Mouse (Mus musculus): ENCODE measurements at regions not wholly inside any gene's neighbourhood (a gene's known extent, or its start where the extent isn't known, plus 50 kb on each side); places are given as distances from the start of the nearest gene placed in this dataset.

GRCm38 (mm10) chr1:45653248-45653647 is 141.7 kb upstream of the Wdr75 start:
- Histone ChIP-seq H3K4me3 (no peak overlapping the region), H3K9me3 (no peaks in the 10 kb centered on the region), H3K4me1 (no peaks in the 10 kb centered on the region), H3K4me2 (no peak overlapping the region), H3K36me3 (replicated peaks) (no peaks in the 10 kb centered on the region), H3K27me3 (replicated peaks) (no peaks in the 10 kb centered on the region), H3K27ac (no peak overlapping the region), H3K9ac (no peak overlapping the region)
- ATAC-seq (replicated peaks) = no peak
- WGBS = 94% methylated on average over 3 of the region's 3 CpGs

- WGBS = 82% methylated on average over 3 of the region's 3 CpGs
- H3K4me3 ChIP-seq = no peak overlapping the region
- no peaks in the 10 kb centered on the region for H3K4me1 ChIP-seq
- no peak overlapping the region for H3K27ac ChIP-seq
- no peak for ATAC-seq (replicated peaks)
- H3K4me2 ChIP-seq = no peak overlapping the region
- no peak overlapping the region for H3K9ac ChIP-seq
- H3K27me3 ChIP-seq (replicated peaks) = no peaks in the 10 kb centered on the region
- no peaks in the 10 kb centered on the region for H3K36me3 ChIP-seq (replicated peaks)
- no peaks in the 10 kb centered on the region for H3K9me3 ChIP-seq
Observed at GRCm38 (mm10) chr1:45663882-45664520, 131.0 kb upstream of the Wdr75 start.

GRCm38 (mm10) chr1:45672443-45673156 is 122.4 kb upstream of the Wdr75 start:
- H3K27me3 ChIP-seq (replicated peaks) = no peaks in the 10 kb centered on the region
- H3K9ac ChIP-seq = no peak overlapping the region
- H3K9me3 ChIP-seq = no peaks in the 10 kb centered on the region
- no peaks in the 10 kb centered on the region for H3K36me3 ChIP-seq (replicated peaks)
- H3K4me3 ChIP-seq = no peak overlapping the region
- H3K27ac ChIP-seq = no peak overlapping the region
- H3K4me1 ChIP-seq = no peaks in the 10 kb centered on the region
- 61% methylated on average over 5 of the region's 5 CpGs for WGBS
- no peak overlapping the region for H3K4me2 ChIP-seq
- ATAC-seq (replicated peaks) = peak; percentile 83

- WGBS = 85% methylated on average over 5 of the region's 5 CpGs
- Histone ChIP-seq H3K27ac (no peak overlapping the region), H3K36me3 (replicated peaks) (no peaks in the 10 kb centered on the region), H3K9ac (no peak overlapping the region), H3K4me1 (no peaks in the 10 kb centered on the region), H3K4me2 (no peak overlapping the region), H3K27me3 (replicated peaks) (no peaks in the 10 kb centered on the region), H3K4me3 (no peak overlapping the region), H3K9me3 (no peaks in the 10 kb centered on the region)
- no peak for ATAC-seq (replicated peaks)
Observed at GRCm38 (mm10) chr1:45675771-45676439, 119.1 kb upstream of the Wdr75 start.

DNA sequence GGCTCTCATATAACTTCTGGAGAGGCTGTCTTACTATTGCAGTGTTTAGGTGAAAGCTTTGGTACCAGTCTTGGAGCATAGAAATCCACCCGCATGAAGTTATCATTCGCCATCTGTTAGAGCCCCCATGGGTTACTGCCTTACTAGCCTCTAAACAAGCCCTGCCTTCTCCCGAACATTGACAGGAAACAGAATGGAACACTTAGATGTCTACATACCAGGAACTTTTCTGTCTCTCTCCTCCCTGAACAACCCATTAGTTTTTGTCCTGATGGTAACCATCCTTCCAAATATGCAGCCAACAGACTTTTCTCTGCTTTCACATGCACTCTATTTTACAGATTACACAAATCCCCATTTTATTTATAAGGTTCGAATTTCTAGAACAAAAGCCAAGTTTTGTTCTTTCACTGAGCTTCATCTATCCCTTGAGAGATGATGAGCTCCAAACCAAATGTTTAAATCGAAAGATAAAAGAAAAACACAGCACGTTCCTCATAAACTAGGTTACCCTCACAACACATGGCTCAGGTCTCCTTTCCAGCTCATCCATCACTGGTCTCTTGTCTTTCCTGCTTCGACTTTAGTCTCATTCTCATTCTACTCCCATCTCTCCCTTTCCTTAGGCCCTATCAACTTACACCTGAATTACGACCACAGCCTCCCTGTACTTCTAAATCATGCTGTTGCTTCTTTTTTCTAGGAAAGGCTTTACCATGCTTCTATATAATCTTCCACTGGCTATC is 114.8 kb upstream of the Wdr75 start:
- WGBS = 83% methylated on average over 8 of the region's 8 CpGs
- Histone ChIP-seq H3K4me1 (no peaks in the 10 kb centered on the region), H3K27ac (no peak overlapping the region), H3K27me3 (replicated peaks) (no peaks in the 10 kb centered on the region), H3K9ac (no peak overlapping the region), H3K4me2 (no peak overlapping the region), H3K9me3 (no peaks in the 10 kb centered on the region), H3K36me3 (replicated peaks) (no peaks in the 10 kb centered on the region), H3K4me3 (no peak overlapping the region)
- ATAC-seq (replicated peaks) = no peak

- no peak for ATAC-seq (replicated peaks)
- WGBS = 67% methylated on average over 1 of the region's 1 CpGs
Observed at GRCm38 (mm10) chr1:45700893-45701292, 94.1 kb upstream of the Wdr75 start.

DNA sequence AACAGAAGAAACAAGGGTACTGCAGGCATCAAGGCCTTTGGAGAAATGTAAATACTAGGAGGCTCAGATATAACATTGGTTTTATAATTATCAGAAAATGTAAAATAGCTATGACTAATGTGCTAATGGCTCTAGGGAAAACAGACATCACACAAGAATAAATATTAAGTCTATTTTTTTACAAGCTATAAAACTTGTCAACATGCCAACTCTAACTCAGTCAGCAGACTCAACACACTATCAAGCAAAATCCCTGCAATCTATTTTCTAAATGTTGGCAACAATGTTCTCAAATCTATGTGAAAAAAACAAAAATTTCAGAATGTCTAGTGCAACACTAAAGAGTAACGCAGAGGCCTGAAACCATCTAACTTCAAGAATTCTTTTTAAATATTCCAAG is 93.5 kb upstream of the Wdr75 start:
- 96% methylated on average over 1 of the region's 1 CpGs for WGBS
- Histone ChIP-seq H3K9ac (no peak overlapping the region), H3K27ac (no peak overlapping the region), H3K4me2 (no peak overlapping the region), H3K4me1 (no peaks in the 10 kb centered on the region), H3K36me3 (replicated peaks) (no peaks in the 10 kb centered on the region), H3K9me3 (no peaks in the 10 kb centered on the region), H3K4me3 (no peak overlapping the region), H3K27me3 (replicated peaks) (no peaks in the 10 kb centered on the region)
- ATAC-seq (replicated peaks) = no peak

More at GRCm38 (mm10) chr1:45700893-45701292, 94.1 kb upstream of the Wdr75 start:
- H3K4me2 ChIP-seq = no peak overlapping the region
- H3K36me3 ChIP-seq (replicated peaks) = no peaks in the 10 kb centered on the region
- no peaks in the 10 kb centered on the region for H3K4me1 ChIP-seq
- H3K4me3 ChIP-seq = no peak overlapping the region
- H3K27me3 ChIP-seq (replicated peaks) = no peaks in the 10 kb centered on the region
- H3K27ac ChIP-seq = no peak overlapping the region
- no peaks in the 10 kb centered on the region for H3K9me3 ChIP-seq
- H3K9ac ChIP-seq = no peak overlapping the region

GRCm38 (mm10) chr1:45723369-45723768 is 71.6 kb upstream of the Wdr75 start:
- Histone ChIP-seq H3K4me3 (no peak overlapping the region), H3K4me1 (no peaks in the 10 kb centered on the region), H3K27ac (no peak overlapping the region), H3K4me2 (no peak overlapping the region), H3K9me3 (no peaks in the 10 kb centered on the region), H3K27me3 (replicated peaks) (no peaks in the 10 kb centered on the region), H3K36me3 (replicated peaks) (no peaks in the 10 kb centered on the region), H3K9ac (no peak overlapping the region)
- ATAC-seq (replicated peaks) = no peak
- WGBS = 88% methylated on average over 2 of the region's 2 CpGs

DNA sequence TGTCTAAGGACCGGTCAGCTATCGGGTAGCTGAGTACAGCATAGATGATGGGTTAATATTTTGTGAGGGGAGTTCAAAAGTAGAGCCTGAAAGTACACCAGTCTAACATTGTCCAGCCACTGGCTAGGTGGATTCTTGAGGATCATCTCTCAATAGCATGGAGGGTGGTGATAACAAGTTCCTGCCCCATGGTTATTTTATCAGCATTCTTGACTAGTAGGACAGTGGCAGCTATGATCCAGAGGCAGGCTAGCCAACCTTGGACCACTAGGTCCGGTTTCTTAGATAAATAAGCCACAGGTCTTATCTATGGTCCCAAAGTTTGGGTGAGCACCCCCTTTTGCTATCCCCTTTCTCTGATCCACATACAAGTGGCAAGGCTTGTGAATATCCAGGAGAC is 62.0 kb upstream of the Wdr75 start:
- Histone ChIP-seq H3K27me3 (replicated peaks) (no peaks in the 10 kb centered on the region), H3K4me2 (no peak overlapping the region), H3K4me1 (no peaks in the 10 kb centered on the region), H3K36me3 (replicated peaks) (no peaks in the 10 kb centered on the region), H3K4me3 (no peak overlapping the region), H3K9ac (no peak overlapping the region), H3K27ac (no peak overlapping the region), H3K9me3 (no peaks in the 10 kb centered on the region)
- 92% methylated on average over 3 of the region's 3 CpGs for WGBS
- no peak for ATAC-seq (replicated peaks)

DNA sequence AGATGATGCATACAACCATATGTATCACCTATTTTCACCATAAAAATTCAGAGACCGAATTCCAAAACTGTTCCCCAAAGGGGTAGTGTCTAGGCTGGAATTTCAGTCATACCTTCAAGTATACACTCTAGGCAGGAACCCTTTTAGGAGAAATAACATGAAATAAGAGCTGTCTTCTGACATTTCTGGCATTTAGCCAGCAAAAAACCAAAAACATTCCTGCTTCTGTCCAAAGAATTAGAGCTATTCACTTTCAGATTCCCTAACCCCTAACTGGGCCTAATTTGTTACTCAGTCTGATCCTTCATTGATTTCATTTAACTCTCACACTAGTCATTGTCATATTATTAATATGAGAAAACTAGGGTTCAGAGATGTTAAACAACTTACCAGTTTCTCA is 49.8 kb upstream of the Wdr75 start:
- Histone ChIP-seq H3K27me3 (replicated peaks) (no peaks in the 10 kb centered on the region), H3K4me2 (no peak overlapping the region), H3K4me3 (no peak overlapping the region), H3K27ac (no peak overlapping the region), H3K4me1 (no peaks in the 10 kb centered on the region), H3K9me3 (peaks cover 3% of the 10 kb centered on the region; the same call in 1 of the 2 replicates), H3K36me3 (replicated peaks) (no peaks in the 10 kb centered on the region), H3K9ac (no peak overlapping the region)
- no peak for ATAC-seq (replicated peaks)
- WGBS = 91% methylated on average over 1 of the region's 1 CpGs

Data from midbrain, embryonic 15.5 days (tissue).